Mouse (Mus musculus) small intestine, adult 2 months (tissue): ENCODE measurements around the gene Trpt1.

Source experiments
- CTCF ChIP-seq: fragments of 200-500 bp; IDR thresholded peaks from 2 replicates; pipeline ENCODE4 v1.5.1; 2012; ENCODE audit warnings: low read depth, mild to moderate bottlenecking, control low read depth, inconsistent platforms, low read length, moderate library complexity, mixed read lengths; ENCODE audit not compliant: insufficient replicate concordance, insufficient read length; ENCODE audit errors: extremely low read depth
- POLR2A ChIP-seq: fragments of 200-500 bp; IDR thresholded peaks from 2 replicates; pipeline ENCODE4 v1.6.1; 2012; ENCODE audit warnings: low read depth, mild to moderate bottlenecking, control low read depth, inconsistent platforms, low read length, moderate library complexity

DNA sequence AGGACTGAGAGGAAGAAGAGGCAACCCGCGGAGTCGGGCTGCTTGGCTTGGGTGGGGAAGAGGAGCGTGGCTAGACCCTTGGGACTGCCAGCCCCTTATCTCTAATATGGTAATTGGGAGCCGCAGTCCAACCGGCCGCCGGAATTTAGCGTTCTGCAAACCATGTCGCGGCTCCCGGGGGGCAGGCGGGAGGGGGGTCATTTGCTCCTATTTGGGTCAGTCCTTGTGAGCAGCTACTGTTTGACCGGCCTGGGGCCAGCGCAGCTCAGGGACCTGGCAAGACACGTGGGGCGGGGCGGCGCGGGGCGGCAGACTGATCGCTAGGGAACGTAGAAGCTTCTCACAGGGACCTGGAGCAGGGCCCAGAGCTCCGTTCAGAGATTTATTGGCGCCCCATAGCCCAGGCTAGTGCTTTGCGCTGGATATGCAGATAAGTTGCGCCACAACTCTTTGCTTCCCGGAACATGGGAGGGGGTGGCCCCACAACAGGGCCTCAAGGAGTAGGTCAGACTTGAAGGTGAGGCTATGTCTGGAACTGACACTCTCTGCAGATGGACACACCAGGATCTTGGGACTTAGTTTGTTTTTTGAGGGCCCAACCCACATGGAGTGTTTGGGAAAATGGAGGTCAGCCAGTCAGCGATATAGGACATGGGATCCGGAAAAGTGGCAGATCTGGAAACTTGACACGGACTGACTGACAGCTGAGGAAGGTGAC lies 43.8 kb upstream of the Trpt1 start:
- TF ChIP-seq CTCF = no peak
- TF ChIP-seq POLR2A = no peak; the same call in 1 of the 2 replicates
